Comparison of ENCODE assay signal across 8 mouse cellular contexts in genomic region chr17:44672806-44673205, GRCm38 (mm10).
DNase-seq lines count a peak whose midpoint lies in the region; ATAC-seq lines count a peak whose summit lies in the region.
"Had no signal": no experiment of that assay in that cellular context is flagged by ENCODE, and none has a peak within 500 bp of the region (broad histone marks: within the 10 kb centered on the region; RNA-seq: fewer than 3 reads in every experiment).

No protein-coding gene starts in this region.

- no peaks in the 10 kb centered on the region for H3K27me3 ChIP-seq in liver, embryonic 12.5 days (replicated peaks)
- H3K27me3 ChIP-seq in forebrain, embryonic 10.5 days (ENCODE audit: poor library complexity, severe bottlenecking), result peaks cover 33% of the 10 kb centered on the region
- 0 out of 2 replicates have a peak, but pooled peaks cover 10% of the 10 kb centered on the region for H3K27me3 ChIP-seq in forebrain, embryonic 12.5 days

- no peaks in the 10 kb centered on the region for H3K4me1 ChIP-seq in liver, embryonic 12.5 days
- peaks cover 28% of the 10 kb centered on the region for H3K4me1 ChIP-seq in forebrain, embryonic 10.5 days
- peaks cover 11% of the 10 kb centered on the region for H3K4me1 ChIP-seq in forebrain, embryonic 12.5 days

- no peaks in the 10 kb centered on the region for H3K9me3 ChIP-seq in liver, embryonic 12.5 days (replicated peaks)
- H3K9me3 ChIP-seq in forebrain, embryonic 10.5 days, result no peaks in the 10 kb centered on the region
- H3K9me3 ChIP-seq in forebrain, embryonic 12.5 days, result no peaks in the 10 kb centered on the region

- H3K4me2 ChIP-seq in liver, embryonic 12.5 days, result no peak overlapping the region
- no peak overlapping the region for H3K4me2 ChIP-seq in forebrain, embryonic 12.5 days

- no peak overlapping the region for H3K4me3 ChIP-seq in liver, embryonic 12.5 days
- H3K4me3 ChIP-seq in forebrain, embryonic 10.5 days, result no peak overlapping the region
- H3K4me3 ChIP-seq in forebrain, embryonic 12.5 days (replicated peaks), result no peak overlapping the region
- H3K4me3 ChIP-seq: erythroblast, embryonic 14.5 days had no signal

- no peak overlapping the region for H3K27ac ChIP-seq in liver, embryonic 12.5 days
- H3K27ac ChIP-seq in forebrain, embryonic 10.5 days, result no peak overlapping the region
- no peak overlapping the region for H3K27ac ChIP-seq in forebrain, embryonic 12.5 days

- no peak for ATAC-seq in liver, embryonic 12.5 days
- peak; percentile 44 for ATAC-seq in activated CD4-positive, CD25-positive, alpha-beta regulatory T cell, adult 4 months
- no peak for ATAC-seq in forebrain, embryonic 12.5 days (ENCODE audit: low FRiP score)

- DNase-seq in liver, result peak; percentile 48
- peak; percentile 54 for DNase-seq in lung, postnatal 36 days
- peak; percentile 78 for DNase-seq in thymus, postnatal 14 days
- DNase-seq in forebrain, embryonic 10.5 days (ENCODE audit: extremely low spot score, low spot score), result no peak

- no peak overlapping the region for H3K9ac ChIP-seq in liver, embryonic 12.5 days
- no peak overlapping the region for H3K9ac ChIP-seq in forebrain, embryonic 12.5 days

- WGBS in liver, embryonic 12.5 days (ENCODE audit: insufficient replicate concordance), result 27% methylated on average over 7 of the region's 7 CpGs
- WGBS in forebrain, embryonic 10.5 days, result 72% methylated on average over 7 of the region's 7 CpGs
- WGBS in forebrain, embryonic 12.5 days, result 70% methylated on average over 7 of the region's 7 CpGs

- H3K36me3 ChIP-seq in liver, embryonic 12.5 days, result no peaks in the 10 kb centered on the region
- H3K36me3 ChIP-seq in forebrain, embryonic 10.5 days (replicated peaks), result no peaks in the 10 kb centered on the region
- H3K36me3 ChIP-seq in forebrain, embryonic 12.5 days (replicated peaks), result no peaks in the 10 kb centered on the region
